Mouse (Mus musculus): ENCODE results near the gene Bcl9l. TPM values are rescaled to one million over a fixed set of nuclear protein-coding genes. Genes with fewer than 3 reads are reported as not detected.

Bcl9l gene
- 1 to 10 TPM; 8.0 to 9.3 TPM for total RNA-seq (2023)

GRCm38 (mm10) chr9:44482552-44482951 is at the start of gene Bcl9l:
Gene Bcl9l, plus strand, starts transcription at chr9:44482825.

GRCm38 (mm10) chr9:44440961-44441360 is 41.7 kb upstream of the Bcl9l start, which contains the start of gene Foxr1:
Gene Foxr1, minus strand, starts transcription at chr9:44441136.

GRCm38 (mm10) chr9:44454891-44455220 is 27.8 kb upstream of the Bcl9l start, which contains the start of gene Upk2:
Gene Upk2, minus strand, starts transcription at chr9:44454976.

Other genes with a start within 250 kb of the Bcl9l start
- gene Cbl, start 248.8 kb upstream of the Bcl9l start, total RNA-seq (2023): 100 to 1,000 TPM; 197 to 219 TPM
- not detected for gene Ccdc153, start 242.1 kb upstream of the Bcl9l start, total RNA-seq (2023)
- gene Pdzd3, start 231.4 kb upstream of the Bcl9l start, total RNA-seq (2023): 1 to 10 TPM; 1.9 to 2.4 TPM
- gene Nlrx1, start 214.2 kb upstream of the Bcl9l start, total RNA-seq (2023): 10 to 100 TPM; 62.6 to 64.4 TPM
- 10 to 100 TPM; 11.0 to 18.8 TPM for gene Abcg4, start 194.2 kb upstream of the Bcl9l start, total RNA-seq (2023)
- gene Hinfp, start 177.2 kb upstream of the Bcl9l start, total RNA-seq (2023): 10 to 100 TPM; 23.4 to 31.4 TPM
- gene C2cd2l, start 162.5 kb upstream of the Bcl9l start, total RNA-seq (2023): 10 to 100 TPM; 17.8 to 22.2 TPM
- 10 to 100 TPM; 17.1 to 17.2 TPM for gene Dpagt1, start 156.8 kb upstream of the Bcl9l start, total RNA-seq (2023)
- 100 to 1,000 TPM; 314 to 338 TPM for gene H2afx, start 148.1 kb upstream of the Bcl9l start, total RNA-seq (2023)
- 100 to 1,000 TPM in 1 of 2 experiments, 10 to 100 TPM in 1; 82.1 to 130 TPM for gene Hmbs, start 138.6 kb upstream of the Bcl9l start, total RNA-seq (2023)
- gene Vps11, start 121.2 kb upstream of the Bcl9l start, total RNA-seq (2023): 10 to 100 TPM; 31.9 to 32.4 TPM
- gene Hyou1, start 103.3 kb upstream of the Bcl9l start, total RNA-seq (2023): 10 to 100 TPM; 53.9 to 60.6 TPM
- gene Slc37a4, start 86.0 kb upstream of the Bcl9l start, total RNA-seq (2023): 10 to 100 TPM; 10.2 to 13.4 TPM
- 1,000 to 10,000 TPM; 1,077 to 1,135 TPM for gene Rps25, start 75.7 kb upstream of the Bcl9l start, total RNA-seq (2023)
- 10 to 100 TPM; 46.4 to 47.3 TPM for gene Trappc4, start 75.2 kb upstream of the Bcl9l start, total RNA-seq (2023)
- gene Ccdc84, start 64.3 kb upstream of the Bcl9l start, total RNA-seq (2023): 10 to 100 TPM; 26.4 to 27.0 TPM
- not detected for gene Foxr1, start 41.7 kb upstream of the Bcl9l start, total RNA-seq (2023)
- not detected for gene Upk2, start 27.8 kb upstream of the Bcl9l start, total RNA-seq (2023)
- under 1 TPM; 0.46 to 0.77 TPM for gene Cxcr5, start 79.1 kb downstream of the Bcl9l start, total RNA-seq (2023)
- 100 to 1,000 TPM; 108 to 128 TPM for gene Ddx6, start 122.1 kb downstream of the Bcl9l start, total RNA-seq (2023)
- not detected for gene Treh, start 190.4 kb downstream of the Bcl9l start, total RNA-seq (2023)

Measured in neutrophil, adult 83 days (primary cell).